Mouse (Mus musculus): Measurements from ENCODE around the gene Dll4. TPM values are rescaled to one million over a fixed set of nuclear protein-coding genes. Genes with fewer than 3 reads are reported as not detected.

Dll4 gene
- polyA plus RNA-seq, 1 experiment from 2014 or later = 2.9 TPM

GRCm38 (mm10) chr2:119355089-119355488, 29.5 kb downstream of the Dll4 start:
- no peak overlapping the region for H3K4me2 ChIP-seq (replicated peaks; ENCODE audit: low read depth, low read length)
- 87% methylated on average over 3 of the region's 3 CpGs for WGBS
- H3K4me1 ChIP-seq (replicated peaks; ENCODE audit: control insufficient read depth, insufficient read depth, low read length) = 0 out of 2 replicates have a peak, but pooled peaks cover 2% of the 10 kb centered on the region
- H3K27me3 ChIP-seq (ENCODE audit: control insufficient read depth, insufficient read depth, low read length) = peaks cover 12% of the 10 kb centered on the region
- H3K4me3 ChIP-seq (ENCODE audit: low read depth, low read length) = no peak overlapping the region
- no peaks in the 10 kb centered on the region for H3K36me3 ChIP-seq (ENCODE audit: control insufficient read depth, insufficient read depth, low read length)
- ATAC-seq (ENCODE audit: low FRiP score) (no peak), DNase-seq (ENCODE audit: low spot score) (no peak)
- no peak overlapping the region for H3K27ac ChIP-seq (ENCODE audit: low read depth, low read length)
- H3K9ac ChIP-seq (ENCODE audit: low read depth, low read length) = no peak overlapping the region
- no peaks in the 10 kb centered on the region for H3K9me3 ChIP-seq (ENCODE audit: control insufficient read depth, low read length)

- no peak for DNase-seq (ENCODE audit: low spot score)
- Histone ChIP-seq H3K36me3 (ENCODE audit: control insufficient read depth, insufficient read depth, low read length) (no peaks in the 10 kb centered on the region), H3K9me3 (ENCODE audit: control insufficient read depth, low read length) (no peaks in the 10 kb centered on the region), H3K27me3 (ENCODE audit: control insufficient read depth, insufficient read depth, low read length) (peaks cover 7% of the 10 kb centered on the region), H3K9ac (ENCODE audit: low read depth, low read length) (no peak overlapping the region), H3K27ac (ENCODE audit: low read depth, low read length) (no peak overlapping the region), H3K4me3 (ENCODE audit: low read depth, low read length) (no peak overlapping the region), H3K4me1 (replicated peaks; ENCODE audit: control insufficient read depth, insufficient read depth, low read length) (no peaks in the 10 kb centered on the region), H3K4me2 (replicated peaks; ENCODE audit: low read depth, low read length) (no peak overlapping the region)
- 33% methylated on average over 7 of the region's 7 CpGs for WGBS
- no peak for ATAC-seq (ENCODE audit: low FRiP score)
Measured at GRCm38 (mm10) chr2:119355651-119356050, 30.1 kb downstream of the Dll4 start.

GRCm38 (mm10) chr2:119356310-119356709, 30.7 kb downstream of the Dll4 start:
- ATAC-seq (ENCODE audit: low FRiP score) = no peak
- Histone ChIP-seq H3K36me3 (ENCODE audit: control insufficient read depth, insufficient read depth, low read length) (no peaks in the 10 kb centered on the region), H3K4me2 (replicated peaks; ENCODE audit: low read depth, low read length) (no peak overlapping the region), H3K4me3 (ENCODE audit: low read depth, low read length) (no peak overlapping the region), H3K4me1 (replicated peaks; ENCODE audit: control insufficient read depth, insufficient read depth, low read length) (no peaks in the 10 kb centered on the region), H3K9ac (ENCODE audit: low read depth, low read length) (no peak overlapping the region), H3K27ac (ENCODE audit: low read depth, low read length) (no peak overlapping the region), H3K9me3 (ENCODE audit: control insufficient read depth, low read length) (no peaks in the 10 kb centered on the region), H3K27me3 (ENCODE audit: control insufficient read depth, insufficient read depth, low read length) (peaks cover 3% of the 10 kb centered on the region; the same call in 1 of the 2 replicates)
- DNase-seq (ENCODE audit: low spot score) = no peak

GRCm38 (mm10) chr2:119356805-119357204, 31.2 kb downstream of the Dll4 start:
- no peak for DNase-seq (ENCODE audit: low spot score)
- ATAC-seq (ENCODE audit: low FRiP score) = no peak
- H3K27ac ChIP-seq (ENCODE audit: low read depth, low read length) = no peak overlapping the region
- H3K4me2 ChIP-seq (replicated peaks; ENCODE audit: low read depth, low read length) = no peak overlapping the region
- H3K36me3 ChIP-seq (ENCODE audit: control insufficient read depth, insufficient read depth, low read length) = no peaks in the 10 kb centered on the region
- H3K4me1 ChIP-seq (replicated peaks; ENCODE audit: control insufficient read depth, insufficient read depth, low read length) = no peaks in the 10 kb centered on the region
- 0 out of 2 replicates have a peak, but pooled peaks cover 5% of the 10 kb centered on the region for H3K9me3 ChIP-seq (ENCODE audit: control insufficient read depth, low read length)
- H3K27me3 ChIP-seq (ENCODE audit: control insufficient read depth, insufficient read depth, low read length) = no peaks in the 10 kb centered on the region
- no peak overlapping the region for H3K9ac ChIP-seq (ENCODE audit: low read depth, low read length)
- WGBS = 88% methylated on average over 5 of the region's 5 CpGs
- H3K4me3 ChIP-seq (ENCODE audit: low read depth, low read length) = no peak overlapping the region

GRCm38 (mm10) chr2:119358249-119358648, 32.7 kb downstream of the Dll4 start:
- H3K4me3 ChIP-seq (ENCODE audit: low read depth, low read length) = no peak overlapping the region
- H3K4me2 ChIP-seq (replicated peaks; ENCODE audit: low read depth, low read length) = no peak overlapping the region
- no peak overlapping the region for H3K27ac ChIP-seq (ENCODE audit: low read depth, low read length)
- H3K4me1 ChIP-seq (replicated peaks; ENCODE audit: control insufficient read depth, insufficient read depth, low read length) = no peaks in the 10 kb centered on the region
- H3K27me3 ChIP-seq (ENCODE audit: control insufficient read depth, insufficient read depth, low read length) = no peaks in the 10 kb centered on the region
- ATAC-seq (ENCODE audit: low FRiP score) (no peak), DNase-seq (ENCODE audit: low spot score) (no peak)
- WGBS = 88% methylated on average over 6 of the region's 6 CpGs
- H3K9ac ChIP-seq (ENCODE audit: low read depth, low read length) = no peak overlapping the region
- no peaks in the 10 kb centered on the region for H3K36me3 ChIP-seq (ENCODE audit: control insufficient read depth, insufficient read depth, low read length)
- 0 out of 2 replicates have a peak, but pooled peaks cover 5% of the 10 kb centered on the region for H3K9me3 ChIP-seq (ENCODE audit: control insufficient read depth, low read length)

- no peak overlapping the region for H3K9ac ChIP-seq (ENCODE audit: low read depth, low read length)
- no peaks in the 10 kb centered on the region for H3K36me3 ChIP-seq (ENCODE audit: control insufficient read depth, insufficient read depth, low read length)
- 82% methylated on average over 2 of the region's 2 CpGs for WGBS
- no peak overlapping the region for H3K4me2 ChIP-seq (replicated peaks; ENCODE audit: low read depth, low read length)
- ATAC-seq (ENCODE audit: low FRiP score) (no peak), DNase-seq (ENCODE audit: low spot score) (no peak)
- no peaks in the 10 kb centered on the region for H3K4me1 ChIP-seq (replicated peaks; ENCODE audit: control insufficient read depth, insufficient read depth, low read length)
- H3K9me3 ChIP-seq (ENCODE audit: control insufficient read depth, low read length) = 0 out of 2 replicates have a peak, but pooled peaks cover 5% of the 10 kb centered on the region
- H3K27me3 ChIP-seq (ENCODE audit: control insufficient read depth, insufficient read depth, low read length) = no peaks in the 10 kb centered on the region
- H3K27ac ChIP-seq (ENCODE audit: low read depth, low read length) = no peak overlapping the region
- no peak overlapping the region for H3K4me3 ChIP-seq (ENCODE audit: low read depth, low read length)
Measured at GRCm38 (mm10) chr2:119359721-119360291, 34.2 kb downstream of the Dll4 start.

- H3K4me1 ChIP-seq (replicated peaks; ENCODE audit: control insufficient read depth, insufficient read depth, low read length) = no peaks in the 10 kb centered on the region
- 85% methylated on average over 3 of the region's 3 CpGs for WGBS
- H3K36me3 ChIP-seq (ENCODE audit: control insufficient read depth, insufficient read depth, low read length) = no peaks in the 10 kb centered on the region
- no peak overlapping the region for H3K9ac ChIP-seq (ENCODE audit: low read depth, low read length)
- no peak overlapping the region for H3K4me3 ChIP-seq (ENCODE audit: low read depth, low read length)
- no peak for ATAC-seq (ENCODE audit: low FRiP score)
- DNase-seq (ENCODE audit: low spot score) = no peak
- no peak overlapping the region for H3K27ac ChIP-seq (ENCODE audit: low read depth, low read length)
- H3K9me3 ChIP-seq (ENCODE audit: control insufficient read depth, low read length) = 0 out of 2 replicates have a peak, but pooled peaks cover 5% of the 10 kb centered on the region
- no peaks in the 10 kb centered on the region for H3K27me3 ChIP-seq (ENCODE audit: control insufficient read depth, insufficient read depth, low read length)
- H3K4me2 ChIP-seq (replicated peaks; ENCODE audit: low read depth, low read length) = no peak overlapping the region
Measured at GRCm38 (mm10) chr2:119364969-119365368, 39.4 kb downstream of the Dll4 start.

- Histone ChIP-seq H3K9ac (ENCODE audit: low read depth, low read length) (no peak overlapping the region), H3K27ac (ENCODE audit: low read depth, low read length) (no peak overlapping the region), H3K9me3 (ENCODE audit: control insufficient read depth, low read length) (no peaks in the 10 kb centered on the region), H3K4me3 (ENCODE audit: low read depth, low read length) (no peak overlapping the region), H3K27me3 (ENCODE audit: control insufficient read depth, insufficient read depth, low read length) (no peaks in the 10 kb centered on the region), H3K36me3 (ENCODE audit: control insufficient read depth, insufficient read depth, low read length) (no peaks in the 10 kb centered on the region; the same call in 1 of the 2 replicates), H3K4me1 (replicated peaks; ENCODE audit: control insufficient read depth, insufficient read depth, low read length) (no peaks in the 10 kb centered on the region), H3K4me2 (replicated peaks; ENCODE audit: low read depth, low read length) (no peak overlapping the region)
- ATAC-seq (ENCODE audit: low FRiP score) = no peak
- no peak for DNase-seq (ENCODE audit: low spot score)
- WGBS = 82% methylated on average over 3 of the region's 3 CpGs
Measured at GRCm38 (mm10) chr2:119367346-119367745, 41.8 kb downstream of the Dll4 start.

GRCm38 (mm10) chr2:119370116-119370515, 44.5 kb downstream of the Dll4 start:
- no peak for ATAC-seq (ENCODE audit: low FRiP score)
- no peak for DNase-seq (ENCODE audit: low spot score)
- Histone ChIP-seq H3K9ac (ENCODE audit: low read depth, low read length) (no peak overlapping the region), H3K27ac (ENCODE audit: low read depth, low read length) (no peak overlapping the region), H3K4me1 (replicated peaks; ENCODE audit: control insufficient read depth, insufficient read depth, low read length) (no peaks in the 10 kb centered on the region), H3K36me3 (ENCODE audit: control insufficient read depth, insufficient read depth, low read length) (no peaks in the 10 kb centered on the region; the same call in 1 of the 2 replicates), H3K4me3 (ENCODE audit: low read depth, low read length) (no peak overlapping the region), H3K27me3 (ENCODE audit: control insufficient read depth, insufficient read depth, low read length) (no peaks in the 10 kb centered on the region), H3K9me3 (ENCODE audit: control insufficient read depth, low read length) (no peaks in the 10 kb centered on the region), H3K4me2 (replicated peaks; ENCODE audit: low read depth, low read length) (no peak overlapping the region)
- 96% methylated on average over 10 of the region's 10 CpGs for WGBS

Measured in hindbrain, embryonic 11.5 days (tissue).